Mouse (Mus musculus): ENCODE measurements at regions not wholly inside any gene's neighbourhood (a gene's known extent, or its start where the extent isn't known, plus 50 kb on each side); places are given as distances from the start of the nearest gene placed in this dataset.

DNA sequence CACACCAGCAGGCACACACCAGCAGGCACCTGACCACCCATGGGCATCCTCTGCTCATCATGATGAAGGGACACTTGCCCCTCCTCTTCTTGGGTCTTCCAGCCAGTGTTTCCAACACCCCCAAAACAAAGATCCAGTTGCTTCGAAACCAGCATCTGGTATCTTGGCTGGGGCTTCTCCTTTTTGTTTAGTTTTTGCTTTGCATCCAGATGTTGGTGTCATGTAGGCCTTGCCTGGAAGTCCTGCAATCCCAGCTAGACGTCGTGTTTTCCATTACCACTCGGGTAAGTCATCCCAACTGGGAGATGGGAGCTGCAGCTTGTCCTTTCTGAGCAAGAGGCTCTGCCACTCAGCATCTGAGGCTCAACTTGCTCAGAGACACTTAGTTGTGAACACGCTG is 70.6 kb upstream of the Tspan2 start:
- DNase-seq (ENCODE audit: low spot score in 2 of 2), result no peak

DNA sequence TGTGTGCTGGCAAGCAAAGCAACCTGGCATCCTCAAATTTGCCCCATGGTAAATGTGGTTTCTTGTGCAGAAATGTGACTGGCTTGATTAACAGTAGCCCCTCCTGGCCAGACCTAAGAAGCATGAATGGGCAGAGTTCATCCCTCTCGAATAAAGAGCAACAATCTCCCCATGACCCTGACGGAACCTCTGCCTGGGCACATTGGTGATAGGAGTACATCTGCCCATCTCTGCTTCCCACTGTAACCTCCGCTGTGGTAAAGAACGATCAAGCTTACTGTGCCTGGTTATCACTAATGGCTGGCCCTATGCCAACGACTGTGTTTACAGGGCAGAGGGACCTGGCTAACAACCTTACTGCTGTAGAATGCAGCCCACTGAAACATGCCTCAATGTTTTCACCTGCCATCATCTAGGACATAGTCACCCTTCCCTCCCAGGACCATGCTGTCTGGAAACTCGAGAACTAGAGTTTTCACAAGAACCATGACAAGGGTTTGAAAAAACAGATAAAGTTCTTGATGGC is 69.6 kb upstream of the Tspan2 start:
- no peak for DNase-seq (ENCODE audit: low spot score in 2 of 2)

- DNase-seq (ENCODE audit: low spot score in 2 of 2), result no peak
Observed at GRCm38 (mm10) chr3:102667796-102668195, 66.5 kb upstream of the Tspan2 start.

DNA sequence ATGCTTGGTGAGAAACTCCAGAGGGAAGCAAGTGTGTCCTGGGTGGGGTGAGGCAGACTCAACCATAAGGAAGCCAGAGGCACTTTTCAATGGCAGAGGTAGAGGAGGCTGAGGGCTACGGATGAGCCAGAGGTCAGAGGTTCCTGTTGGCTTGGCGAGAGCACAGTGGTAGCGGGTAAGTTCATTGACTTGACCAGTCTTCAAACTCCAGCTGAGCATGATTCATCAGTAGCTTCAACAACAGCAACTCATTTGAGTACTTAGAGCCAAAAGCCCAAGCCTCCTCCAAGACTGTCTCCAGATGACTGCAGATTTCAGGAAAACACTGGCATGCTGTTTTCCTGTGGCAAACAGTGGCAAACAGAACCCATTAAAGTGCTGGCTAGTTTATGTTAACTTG is 65.8 kb upstream of the Tspan2 start:
- DNase-seq (ENCODE audit: low spot score in 2 of 2), result no peak

GRCm38 (mm10) chr3:102669951-102670350 is 64.4 kb upstream of the Tspan2 start:
- DNase-seq (ENCODE audit: low spot score in 2 of 2), result no peak

DNA sequence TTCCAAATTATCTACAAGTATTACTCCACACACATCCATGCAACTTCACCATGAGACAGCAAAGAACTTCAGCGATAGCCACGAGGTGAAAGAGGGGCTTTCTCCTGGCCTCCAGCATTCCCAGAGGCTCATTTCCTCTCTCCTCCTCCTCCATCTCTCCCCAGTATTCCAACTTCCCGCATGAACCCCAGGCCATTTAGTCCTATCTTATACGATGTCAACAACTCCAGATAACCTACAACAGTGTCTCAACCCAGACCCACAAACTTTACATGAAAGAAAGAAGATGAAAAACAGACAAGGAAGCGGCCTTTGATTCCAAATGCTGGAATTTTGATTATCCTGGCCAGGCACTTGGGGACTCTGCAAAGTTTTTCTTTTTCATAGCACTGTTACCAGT is 63.8 kb upstream of the Tspan2 start:
- no peak for DNase-seq (ENCODE audit: low spot score in 2 of 2)

DNA sequence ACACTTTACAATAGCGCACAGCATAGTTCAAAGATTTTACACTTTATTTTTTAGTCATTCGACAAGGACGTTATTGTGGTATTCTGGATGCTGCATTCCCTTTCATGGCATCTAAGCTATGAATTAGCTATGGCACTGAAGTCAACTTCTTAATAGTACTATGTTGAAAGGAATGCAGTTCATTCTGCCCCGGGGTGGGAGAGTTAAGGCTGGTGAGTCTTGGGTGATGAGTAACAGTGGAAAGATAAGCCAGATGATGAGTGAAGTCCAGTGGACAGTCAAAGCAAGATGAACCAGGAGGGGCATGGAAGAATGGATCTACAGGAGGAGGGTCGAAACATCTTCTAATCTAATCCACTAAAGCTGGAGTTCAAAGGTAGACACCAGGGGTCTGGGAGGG is 63.4 kb upstream of the Tspan2 start:
- no peak for DNase-seq (ENCODE audit: low spot score in 2 of 2)

DNA sequence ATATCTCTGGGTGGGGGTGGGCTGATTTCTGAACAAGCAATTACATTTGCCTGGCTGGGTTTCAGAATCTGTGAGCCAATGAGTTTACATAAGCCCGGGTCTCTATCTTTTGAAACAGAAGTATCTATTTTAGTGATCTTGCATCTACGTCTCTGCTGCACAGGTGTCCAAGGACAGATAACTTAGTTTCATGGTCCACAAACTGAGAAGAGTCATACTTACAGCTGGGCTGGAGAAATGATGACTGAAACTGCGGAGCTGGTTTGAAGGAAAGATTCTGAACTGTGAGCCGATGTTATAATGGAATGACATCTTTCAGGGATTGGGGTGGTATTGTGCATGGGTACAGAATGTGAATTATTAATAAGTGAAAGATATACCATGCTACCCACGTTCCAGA is 60.8 kb upstream of the Tspan2 start:
- DNase-seq (ENCODE audit: low spot score in 2 of 2), result no peak

DNA sequence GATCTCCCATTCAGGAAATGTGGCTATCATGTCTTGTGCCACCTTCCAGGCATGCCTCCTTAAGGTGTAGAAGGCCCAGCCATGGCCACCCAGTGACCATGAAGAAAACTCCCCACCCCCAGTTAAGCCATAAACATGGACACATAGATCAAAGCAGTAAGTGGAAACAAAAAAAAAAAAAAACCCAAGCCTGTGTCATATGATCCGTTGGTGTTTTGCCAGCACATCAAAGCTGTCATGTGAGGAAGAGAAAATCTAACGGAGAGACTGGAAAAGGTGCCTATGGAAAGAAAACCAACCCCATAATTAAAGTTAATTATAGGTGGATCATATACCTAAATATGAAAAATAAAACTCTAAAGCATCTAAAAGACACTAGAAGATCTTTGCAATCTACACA is 60.3 kb upstream of the Tspan2 start:
- no peak for DNase-seq (ENCODE audit: low spot score in 2 of 2)

DNA sequence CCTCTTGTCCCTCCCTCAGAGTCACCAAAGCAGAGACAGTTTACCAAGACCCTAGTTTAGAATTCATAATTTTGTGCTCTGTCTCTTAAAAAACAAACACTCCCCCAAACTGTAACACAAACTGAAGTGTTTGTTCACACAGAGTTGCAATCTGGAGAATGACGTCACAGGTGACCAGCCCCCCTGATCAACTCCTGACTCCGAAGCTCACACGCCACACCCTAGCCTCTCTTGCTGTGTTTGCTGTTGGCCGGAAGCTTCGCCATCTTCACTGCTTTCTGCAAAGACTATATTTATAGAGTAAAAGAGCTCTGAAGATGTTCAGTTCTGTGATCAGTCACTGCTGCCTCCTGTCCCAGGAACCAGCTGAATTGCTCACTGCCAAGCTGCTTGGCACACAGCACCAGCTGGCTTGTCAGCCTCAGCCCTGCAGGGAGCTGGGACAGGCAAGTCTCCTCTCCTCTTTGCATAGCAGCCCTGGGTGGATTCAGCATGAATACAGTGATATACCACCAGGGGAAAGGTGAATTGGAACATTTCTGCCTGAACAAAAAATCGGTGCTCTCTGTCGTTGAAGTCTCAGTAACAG is 57.3 kb upstream of the Tspan2 start:
- no peak for DNase-seq (ENCODE audit: low spot score in 2 of 2)

DNA sequence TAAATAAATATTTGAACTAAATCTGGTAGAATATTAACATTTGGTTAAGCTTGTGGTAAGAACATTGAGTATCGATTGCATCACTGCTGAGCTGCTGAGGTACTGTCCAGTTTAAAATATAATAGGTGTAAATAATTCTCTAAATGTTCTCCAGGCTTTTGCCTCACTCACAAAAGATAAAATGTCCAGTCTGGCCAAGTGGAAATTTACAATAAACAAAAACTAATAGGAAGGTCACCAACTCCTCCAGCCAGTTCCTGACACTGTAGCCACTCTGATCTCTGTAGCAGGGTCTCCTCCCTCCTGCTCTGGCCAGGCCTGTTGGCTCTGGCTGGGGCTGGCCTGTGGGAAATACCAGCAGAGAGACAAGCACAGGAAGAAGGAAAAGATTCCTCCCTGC is 55.8 kb upstream of the Tspan2 start:
- peak in 1 of 2 experiments; percentile 31 for DNase-seq (ENCODE audit: low spot score in 2 of 2)

DNA sequence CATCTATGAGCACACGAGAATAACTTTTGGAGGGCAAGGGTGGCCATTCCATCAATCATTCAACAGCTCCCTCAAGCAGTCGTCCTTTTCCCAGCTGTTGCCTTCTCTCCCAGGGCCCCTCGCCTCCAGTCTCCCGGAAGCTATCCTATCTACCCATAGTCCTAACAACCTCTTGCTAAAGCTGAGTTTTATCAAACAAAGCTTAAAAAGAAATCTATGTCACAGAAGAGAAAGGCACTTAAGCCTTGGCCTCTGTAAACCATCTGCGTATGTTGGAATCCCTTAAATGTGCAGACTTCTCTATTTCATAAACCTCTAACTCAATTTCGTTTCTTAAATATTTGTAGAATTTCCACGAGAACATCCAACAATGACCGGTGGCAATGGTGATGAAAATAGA is 51.9 kb upstream of the Tspan2 start:
- no peak for DNase-seq (ENCODE audit: low spot score in 2 of 2)

GRCm38 (mm10) chr3:102683541-102683940 is 50.8 kb upstream of the Tspan2 start:
- DNase-seq (ENCODE audit: low spot score in 2 of 2), result no peak

Data from urinary bladder, postnatal 4 days (tissue).